16 mouse cellular contexts compared by ENCODE assay signal in genomic region chr13:109577901-109578300, GRCm38 (mm10).
DNase-seq lines count a peak whose midpoint lies in the region; ATAC-seq lines count a peak whose summit lies in the region.
"Had no signal": no experiment of that assay in that cellular context is flagged by ENCODE, and none has a peak within 500 bp of the region (broad histone marks: within the 10 kb centered on the region; RNA-seq: fewer than 3 reads in every experiment).

No protein-coding gene starts in this region.

- no peak overlapping the region for H3K4me3 ChIP-seq in kidney, embryonic 16.5 days (ENCODE audit: low read length)
- H3K4me3 ChIP-seq: hindbrain, embryonic 10.5 days; midbrain, embryonic 13.5 days; neural tube, embryonic 12.5 days had no signal

- H3K4me1 ChIP-seq in kidney, embryonic 16.5 days (ENCODE audit: insufficient read depth, low read length): no peaks in the 10 kb centered on the region

- H3K27ac ChIP-seq in kidney, embryonic 16.5 days (ENCODE audit: low read length): no peak overlapping the region
- H3K27ac ChIP-seq: hindbrain, embryonic 10.5 days; midbrain, embryonic 13.5 days; neural tube, embryonic 12.5 days had no signal

- no peaks in the 10 kb centered on the region for H3K36me3 ChIP-seq in kidney, embryonic 16.5 days (ENCODE audit: insufficient read depth, low read length)
- H3K36me3 ChIP-seq: hindbrain, embryonic 10.5 days; midbrain, embryonic 13.5 days; neural tube, embryonic 12.5 days had no signal

- no peaks in the 10 kb centered on the region for H3K27me3 ChIP-seq in kidney, embryonic 16.5 days (ENCODE audit: insufficient read depth, low read length)
- H3K27me3 ChIP-seq: midbrain, embryonic 13.5 days; neural tube, embryonic 12.5 days had no signal

- DNase-seq in kidney, adult 11 months: peak; percentile 80
- peak; percentile 7 for DNase-seq in urinary bladder, postnatal 25 days (ENCODE audit: low spot score)
- no peak for DNase-seq in urinary bladder, adult 2 months (ENCODE audit: low spot score)
- DNase-seq in kidney, postnatal 14 days: peak; percentile 77
- no peak for DNase-seq in thymus, postnatal 14 days
- no peak for DNase-seq in adrenal gland, postnatal 36 days
- DNase-seq: cerebellum, adult 11-12 months; retina, postnatal 1 day had no signal

- H3K9me3 ChIP-seq in kidney, embryonic 16.5 days (ENCODE audit: low read length): no peaks in the 10 kb centered on the region
- H3K9me3 ChIP-seq: hindbrain, embryonic 10.5 days; midbrain, embryonic 13.5 days; neural tube, embryonic 12.5 days had no signal

- ATAC-seq in kidney, embryonic 16.5 days (ENCODE audit: low FRiP score, low TSS enrichment): no peak
- ATAC-seq: activated CD4-positive, CD25-positive, alpha-beta regulatory T cell, adult 4 months; CD4-positive, CD25-positive, alpha-beta regulatory T cell, adult 4 months; forebrain, embryonic 16.5 days; midbrain, embryonic 13.5 days had no signal

- H3K4me2 ChIP-seq in kidney, embryonic 16.5 days (replicated peaks; ENCODE audit: low read depth, low read length): no peak overlapping the region
- H3K4me2 ChIP-seq: liver, embryonic 11.5 days; midbrain, embryonic 13.5 days; neural tube, embryonic 12.5 days had no signal

- no peak overlapping the region for H3K9ac ChIP-seq in kidney, embryonic 16.5 days (replicated peaks; ENCODE audit: low read length)
- H3K9ac ChIP-seq: midbrain, embryonic 13.5 days; neural tube, embryonic 12.5 days had no signal

- 62% methylated on average over 4 of the region's 4 CpGs for WGBS in kidney, embryonic 16.5 days

Comparison
In these comparisons a context has a peak if more than half of its experiments do, and no peak if none do; other contexts are left out.
1. DNase-seq: peak in kidney, adult 11 months (single experiment), urinary bladder, postnatal 25 days (single experiment) and kidney, postnatal 14 days (single experiment); none in urinary bladder, adult 2 months (single experiment), thymus, postnatal 14 days (single experiment) and adrenal gland, postnatal 36 days (0 of 2).